Mouse (Mus musculus): ENCODE results near the gene Ascl5. TPM values are rescaled to one million over a fixed set of nuclear protein-coding genes. Genes with fewer than 3 reads are reported as not detected.

Gene Ascl5
- total RNA-seq, 2 experiments from 2014 or later, result 1.8 to 2.0 TPM

DNA sequence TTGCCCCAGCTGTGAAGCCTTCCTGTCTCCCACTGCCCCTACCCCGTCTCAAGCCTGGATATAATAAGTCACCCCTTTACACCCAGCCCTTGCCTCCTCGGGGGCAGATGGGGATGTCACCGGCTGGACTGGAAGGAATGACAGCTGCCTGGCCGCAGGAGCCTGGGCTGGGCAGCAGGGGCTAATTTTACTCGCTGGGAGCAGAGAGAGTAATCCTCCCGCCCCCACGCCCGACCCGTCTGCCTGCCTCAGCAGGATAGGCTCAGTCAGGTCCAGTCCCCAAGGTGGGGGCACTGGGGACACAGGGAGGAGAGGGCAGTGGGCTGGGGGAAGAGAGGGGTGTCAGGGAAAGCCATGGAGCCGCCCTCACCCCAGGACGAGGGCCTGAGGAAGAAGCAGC is 1.9 kb downstream of the Ascl5 start, which contains the start of gene Cacna1s:
Gene Cacna1s (plus strand): TSS at position 204 of the 400 bp plus-strand sequence.
- TF ChIP-seq CTCF (IDR thresholded peaks at IDR 0.05), result no peak
- intact Hi-C loops (cut with DNase I), result loop anchor here (5.0 kb wide), 1 partner anchor 80 kb away; the partner anchor contains the start of gene Kif21b
- Histone ChIP-seq H3K4me3 (no peak within 1 kb of the TSS), H3K27ac (peak within 1 kb of the TSS; percentile 63)
- DNase-seq (ENCODE audit: extremely low spot score in 1 of 2, low spot score in 2 of 2), result no peak

DNA sequence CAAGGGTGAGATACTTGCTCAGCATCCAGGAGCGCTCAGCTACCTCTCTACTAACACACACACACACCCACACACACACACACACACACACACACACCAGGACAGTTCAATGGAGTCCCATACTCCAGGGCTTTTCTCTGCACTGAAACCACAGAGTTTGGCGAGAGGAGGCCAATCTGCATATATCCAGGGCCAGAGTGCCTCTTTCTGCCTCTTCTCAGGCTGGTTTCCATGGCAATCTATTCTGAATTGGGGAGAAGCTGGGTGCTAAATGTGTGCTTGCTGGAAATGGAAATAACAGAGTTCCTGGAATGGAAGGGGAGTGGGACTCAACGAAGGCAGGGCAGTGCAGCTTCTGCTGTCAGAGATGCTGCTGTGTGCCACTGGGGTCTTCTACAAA is 5.2 kb downstream of the Ascl5 start:
- intact Hi-C loops (cut with DNase I), result no loop called here
- peak; percentile 57 to 58 for DNase-seq (ENCODE audit: extremely low spot score in 1 of 2, low spot score in 2 of 2)
- Histone ChIP-seq H3K4me3 (no peak overlapping the region), H3K27ac (peak overlapping the region; percentile 92)
- no peak for TF ChIP-seq CTCF (IDR thresholded peaks at IDR 0.05)

- H3K4me3 ChIP-seq, result no peak overlapping the region
- H3K27ac ChIP-seq, result no peak overlapping the region; the same call in 1 of the 2 replicates
- intact Hi-C loops (cut with DNase I), result no loop called here
- no peak for TF ChIP-seq CTCF (IDR thresholded peaks at IDR 0.05)
- no peak for DNase-seq (ENCODE audit: extremely low spot score in 1 of 2, low spot score in 2 of 2)
Observed at GRCm38 (mm10) chr1:136058594-136058993, 8.0 kb downstream of the Ascl5 start.

GRCm38 (mm10) chr1:136061041-136061789 is 10.6 kb downstream of the Ascl5 start:
- Histone ChIP-seq H3K27ac (peak overlapping the region; percentile 69), H3K4me3 (no peak overlapping the region)
- intact Hi-C loops (cut with DNase I), result loop anchor here (2.0 to 5.0 kb wide), 2 partner anchors 56 to 72 kb away; no protein-coding TSS in a partner anchor
- DNase-seq (ENCODE audit: extremely low spot score in 1 of 2, low spot score in 2 of 2), result peak; percentile 79 to 80
- peak; percentile 66 for TF ChIP-seq CTCF (IDR thresholded peaks at IDR 0.05)

GRCm38 (mm10) chr1:136061790-136062141 is 11.2 kb downstream of the Ascl5 start:
- peak overlapping the region; percentile 69 for H3K27ac ChIP-seq
- DNase-seq (ENCODE audit: extremely low spot score in 1 of 2, low spot score in 2 of 2), result no peak
- intact Hi-C loops (cut with DNase I), result loop anchor here (2.0 to 5.0 kb wide), 2 partner anchors 56 to 71 kb away; no protein-coding TSS in a partner anchor
- no peak overlapping the region for H3K4me3 ChIP-seq
- TF ChIP-seq CTCF (IDR thresholded peaks at IDR 0.05), result no peak

DNA sequence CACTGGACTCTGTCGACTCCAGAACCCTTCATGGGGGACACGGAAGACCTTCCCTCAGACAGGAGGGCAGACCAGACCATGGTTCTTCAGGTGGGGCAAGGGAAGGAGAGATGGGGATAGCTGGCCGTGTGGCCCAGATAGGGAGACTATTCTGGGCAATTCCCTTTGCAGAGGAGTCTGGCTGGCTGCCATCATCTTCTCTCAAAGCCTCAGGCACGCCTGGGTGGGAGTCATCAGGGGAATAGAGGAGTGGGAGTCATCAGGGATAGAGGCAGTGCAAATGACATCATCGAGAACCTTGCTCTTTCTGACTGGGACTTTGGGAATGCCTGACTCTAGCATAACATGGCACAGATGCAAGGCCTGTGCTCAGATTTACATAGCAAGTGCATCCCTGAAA is 13.4 kb downstream of the Ascl5 start:
- TF ChIP-seq CTCF (IDR thresholded peaks at IDR 0.05), result no peak
- peak; percentile 35 to 36 for DNase-seq (ENCODE audit: extremely low spot score in 1 of 2, low spot score in 2 of 2)
- H3K4me3 ChIP-seq, result no peak overlapping the region
- no peak overlapping the region for H3K27ac ChIP-seq
- intact Hi-C loops (cut with DNase I), result loop anchor here (5.0 kb wide), 1 partner anchor 53 kb away; no protein-coding TSS in a partner anchor

- TF ChIP-seq CTCF (IDR thresholded peaks at IDR 0.05), result no peak
- H3K27ac ChIP-seq, result no peak overlapping the region
Observed at GRCm38 (mm10) chr1:136066621-136067020, 16.0 kb downstream of the Ascl5 start.

DNA sequence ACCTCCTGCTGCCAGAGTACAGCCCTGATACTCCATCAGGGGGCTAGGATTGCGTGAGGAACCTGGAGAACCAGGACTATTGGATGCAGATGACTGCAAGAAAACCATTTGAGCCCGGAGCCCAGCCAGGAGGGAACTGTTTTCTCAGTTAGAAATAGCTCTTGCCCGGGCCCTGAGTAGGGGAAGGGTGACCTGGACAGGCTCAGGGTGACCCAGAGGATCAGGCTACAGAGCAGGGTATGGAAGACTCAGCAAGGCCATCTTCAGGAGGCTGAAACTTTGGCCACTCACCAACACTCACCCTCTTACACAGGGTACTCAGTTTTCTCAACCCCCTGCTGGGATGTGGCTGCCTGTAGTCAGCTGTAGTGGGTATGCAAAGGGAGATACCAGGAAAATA is 17.0 kb downstream of the Ascl5 start:
- no peak overlapping the region for H3K4me3 ChIP-seq
- TF ChIP-seq CTCF (IDR thresholded peaks at IDR 0.05), result no peak
- DNase-seq (ENCODE audit: extremely low spot score in 1 of 2, low spot score in 2 of 2), result no peak
- no peak overlapping the region for H3K27ac ChIP-seq
- intact Hi-C loops (cut with DNase I), result no loop called here

More at GRCm38 (mm10) chr1:136066621-136067020, 16.0 kb downstream of the Ascl5 start:
- no peak overlapping the region for H3K4me3 ChIP-seq
- no peak for DNase-seq (ENCODE audit: extremely low spot score in 1 of 2, low spot score in 2 of 2)
- intact Hi-C loops (cut with DNase I), result no loop called here

- peak in 1 of 2 experiments; percentile 40 for DNase-seq (ENCODE audit: extremely low spot score in 1 of 2, low spot score in 2 of 2)
- Histone ChIP-seq H3K4me3 (no peak overlapping the region), H3K27ac (no peak overlapping the region)
- intact Hi-C loops (cut with DNase I), result loop anchor here (1.0 kb wide), 1 partner anchor 25 kb away; no protein-coding TSS in a partner anchor
- TF ChIP-seq CTCF (IDR thresholded peaks at IDR 0.05), result peak; percentile 72
Observed at GRCm38 (mm10) chr1:136076086-136076485, 25.5 kb downstream of the Ascl5 start.

DNA sequence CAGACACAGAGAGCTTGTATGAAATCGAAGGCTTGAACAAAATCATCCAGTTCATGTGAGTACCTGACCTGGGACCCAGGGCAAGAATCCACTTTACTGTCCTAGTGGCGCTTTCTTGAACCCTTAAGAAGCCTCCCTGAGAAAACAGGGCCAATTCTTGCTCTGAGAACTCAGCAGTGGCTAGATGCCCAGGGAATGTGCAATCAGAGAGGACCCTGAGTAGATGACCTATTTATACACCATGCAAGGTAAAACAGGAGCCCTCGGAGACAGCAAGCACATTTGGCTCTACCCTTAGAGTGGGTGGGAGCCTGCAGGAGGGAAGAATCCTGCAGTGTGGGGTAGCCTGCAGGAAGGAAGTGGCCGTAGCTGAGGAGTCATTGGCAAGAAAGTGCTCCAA is 27.1 kb downstream of the Ascl5 start:
- intact Hi-C loops (cut with DNase I), result no loop called here
- TF ChIP-seq CTCF (IDR thresholded peaks at IDR 0.05), result no peak
- DNase-seq (ENCODE audit: extremely low spot score in 1 of 2, low spot score in 2 of 2), result no peak
- no peak overlapping the region for H3K27ac ChIP-seq
- no peak overlapping the region for H3K4me3 ChIP-seq

- no peak for TF ChIP-seq CTCF (IDR thresholded peaks at IDR 0.05)
- Histone ChIP-seq H3K27ac (no peak overlapping the region), H3K4me3 (no peak overlapping the region)
- no peak for DNase-seq (ENCODE audit: extremely low spot score in 1 of 2, low spot score in 2 of 2)
- intact Hi-C loops (cut with DNase I), result no loop called here
Observed at GRCm38 (mm10) chr1:136081161-136081560, 30.6 kb downstream of the Ascl5 start.

DNA sequence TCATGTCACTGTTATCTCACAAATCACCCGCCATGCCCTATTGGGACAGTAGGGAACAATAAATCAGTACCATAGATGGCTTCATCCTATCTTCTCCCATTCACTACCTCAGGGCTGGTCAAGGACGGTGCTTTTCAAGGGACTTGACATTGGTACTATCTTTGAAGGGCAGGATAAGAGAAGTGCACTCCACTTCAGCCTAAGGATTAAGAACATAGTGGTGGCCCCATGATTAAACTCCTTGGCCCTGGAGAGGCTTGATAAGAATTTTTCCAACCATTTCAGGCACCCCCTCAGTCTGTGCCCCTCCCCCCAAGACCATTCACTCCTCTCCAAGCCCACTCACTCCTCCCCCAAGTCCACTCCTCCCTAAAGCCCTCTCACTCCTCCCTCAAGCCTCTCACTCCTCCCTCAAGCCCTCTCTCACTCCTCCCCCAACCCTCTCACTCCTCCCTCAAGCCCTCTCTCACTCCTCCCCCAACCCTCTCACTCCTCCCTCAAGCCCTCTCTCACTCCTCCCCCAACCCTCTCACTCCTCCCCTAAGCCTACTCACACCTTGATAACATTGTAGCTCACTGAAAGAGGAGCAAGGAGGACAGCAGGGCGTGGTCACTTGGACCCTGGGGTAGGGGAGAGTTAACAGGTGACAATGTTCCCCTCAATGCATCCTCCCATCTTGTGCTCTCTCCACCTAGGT is 35.5 kb downstream of the Ascl5 start:
- no peak for TF ChIP-seq CTCF (IDR thresholded peaks at IDR 0.05)

More for the DNA sequence above, 35.5 kb downstream of the Ascl5 start:
- DNase-seq (ENCODE audit: extremely low spot score in 1 of 2, low spot score in 2 of 2), result no peak
- intact Hi-C loops (cut with DNase I), result no loop called here
- Histone ChIP-seq H3K4me3 (no peak overlapping the region), H3K27ac (no peak overlapping the region)
